Mouse (Mus musculus) small intestine, adult 2 months (tissue): Measurements from ENCODE around the gene Thumpd1. TPM values are rescaled to one million over a fixed set of nuclear protein-coding genes. Genes with fewer than 3 reads are reported as not detected.
A peak's percentile ranks its signal among the peaks of the same experiment; 100 is the strongest.

Experiments used
- H3K27ac ChIP-seq: fragments of 200-500 bp; 2 replicates; pipeline ENCODE4 v1.5.1; 2012; ENCODE audit warnings: low read depth, low read length, control low read depth, inconsistent platforms; ENCODE audit not compliant: insufficient read depth
- H3K27me3 ChIP-seq: fragments of 200-500 bp; 2 replicates; pipeline ENCODE4 v1.6.1; 2012; ENCODE audit warnings: mild to moderate bottlenecking, moderate library complexity, low read length, inconsistent platforms; ENCODE audit not compliant: control insufficient read depth, insufficient read depth
- H3K36me3 ChIP-seq: fragments of 200-500 bp; 2 replicates; pipeline ENCODE4 v1.6.1; 2012; ENCODE audit warnings: mild to moderate bottlenecking, low read length, control low read depth, inconsistent platforms; ENCODE audit not compliant: control insufficient read depth, insufficient read depth
- H3K4me1 ChIP-seq: fragments of 200-500 bp; 2 replicates; pipeline ENCODE4 v1.6.1; 2012; ENCODE audit warnings: low read length, inconsistent platforms, mixed read lengths; ENCODE audit not compliant: control insufficient read depth, insufficient read depth, insufficient read length
- H3K4me3 ChIP-seq: fragments of 200-500 bp; 2 replicates; pipeline ENCODE4 v1.5.1; 2012; ENCODE audit warnings: low read depth, mild to moderate bottlenecking, control low read depth, inconsistent platforms, low read length, moderate library complexity
- CTCF ChIP-seq: fragments of 200-500 bp; IDR thresholded peaks from 2 replicates; pipeline ENCODE4 v1.5.1; 2012; ENCODE audit warnings: low read depth, mild to moderate bottlenecking, control low read depth, inconsistent platforms, low read length, moderate library complexity, mixed read lengths; ENCODE audit not compliant: insufficient replicate concordance, insufficient read length; ENCODE audit errors: extremely low read depth
- POLR2A ChIP-seq: fragments of 200-500 bp; IDR thresholded peaks from 2 replicates; pipeline ENCODE4 v1.6.1; 2012; ENCODE audit warnings: low read depth, mild to moderate bottlenecking, control low read depth, inconsistent platforms, low read length, moderate library complexity
- WGBS: fragments of 180-500 bp; shearing (Covaris S2); methylation state at CpG from one replicate; pipeline ENCODE4 v1.1.7; 2018; 5-methylcytosine and 5-hydroxymethylcytosine counted together
- polyA plus RNA-seq: library from polyadenylated mRNA; depleted of rRNA; stranded (reverse); fragments of >200 nt; gene quantifications from 2 replicates; pipeline ENCODE4 v1.2.3, GENCODE M21; 2012

Thumpd1 gene
- polyA plus RNA-seq, 1 experiment, result 7.8 TPM

DNA sequence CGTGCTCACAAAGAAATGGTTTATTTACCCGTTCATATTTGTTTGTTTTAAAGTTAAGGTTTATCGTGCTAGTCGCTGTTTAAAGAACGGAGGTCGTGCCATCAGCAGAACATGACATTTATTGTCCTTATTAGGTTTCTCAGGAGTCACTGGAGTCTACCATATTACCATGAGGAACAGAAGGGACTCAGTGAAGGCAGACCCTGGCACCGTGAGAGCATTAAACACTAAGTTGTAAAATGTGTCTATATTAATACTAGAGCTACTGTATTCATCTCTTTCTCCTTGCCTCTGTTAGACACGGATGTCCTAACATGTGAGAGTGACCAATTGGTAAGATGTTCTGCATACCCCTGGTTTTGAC lies 331 bp upstream of the Thumpd1 start:
- H3K4me1 ChIP-seq, result no peaks in the 10 kb centered on the region
- no peaks in the 10 kb centered on the region for H3K27me3 ChIP-seq
- peak overlapping the region; percentile 95 for H3K4me3 ChIP-seq
- peaks cover 17% of the 10 kb centered on the region for H3K36me3 ChIP-seq
- TF ChIP-seq POLR2A, result no peak
- TF ChIP-seq CTCF, result no peak
- H3K27ac ChIP-seq, result no peak overlapping the region
- 11% methylated on average over 8 of the region's 8 CpGs for WGBS

GRCm38 (mm10) chr7:119714111-119714510 lies 6.5 kb downstream of the Thumpd1 start:
- WGBS, result 92% methylated on average over 7 of the region's 7 CpGs
- no peak for TF ChIP-seq CTCF
- no peak for TF ChIP-seq POLR2A
- no peaks in the 10 kb centered on the region; the same call in 1 of the 2 replicates for H3K4me1 ChIP-seq

GRCm38 (mm10) chr7:119694926-119695325 lies 25.7 kb downstream of the Thumpd1 start:
- H3K4me1 ChIP-seq, result no peaks in the 10 kb centered on the region
- no peak overlapping the region for H3K4me3 ChIP-seq
- H3K27me3 ChIP-seq, result no peaks in the 10 kb centered on the region
- H3K27ac ChIP-seq, result no peak overlapping the region
- H3K36me3 ChIP-seq, result no peaks in the 10 kb centered on the region
- WGBS, result 57% methylated on average over 1 of the region's 1 CpGs
- no peak for TF ChIP-seq POLR2A
- TF ChIP-seq CTCF, result no peak

More at GRCm38 (mm10) chr7:119714111-119714510, 6.5 kb downstream of the Thumpd1 start:
- no peak overlapping the region for H3K4me3 ChIP-seq
- no peaks in the 10 kb centered on the region for H3K27me3 ChIP-seq
- H3K27ac ChIP-seq, result no peak overlapping the region
- H3K36me3 ChIP-seq, result peaks cover 25% of the 10 kb centered on the region

- Histone ChIP-seq H3K4me3 (no peak overlapping the region), H3K27ac (no peak overlapping the region), H3K36me3 (no peaks in the 10 kb centered on the region), H3K27me3 (no peaks in the 10 kb centered on the region), H3K4me1 (no peaks in the 10 kb centered on the region)
- no peak for TF ChIP-seq POLR2A
- TF ChIP-seq CTCF, result no peak
- 77% methylated on average over 4 of the region's 4 CpGs for WGBS
These were observed 28.3 kb downstream of the Thumpd1 start for GRCm38 (mm10) chr7:119692302-119692701.

- 63% methylated on average over 5 of the region's 5 CpGs for WGBS
- Histone ChIP-seq H3K36me3 (no peaks in the 10 kb centered on the region), H3K27me3 (no peaks in the 10 kb centered on the region), H3K4me1 (no peaks in the 10 kb centered on the region), H3K4me3 (no peak within 1 kb of the TSS), H3K27ac (no peak within 1 kb of the TSS)
- TF ChIP-seq POLR2A, result no peak
- TF ChIP-seq CTCF, result no peak
These were observed 30.9 kb downstream of the Thumpd1 start, which contains the start of gene Acsm4 for GRCm38 (mm10) chr7:119689726-119690125. TSS of gene Acsm4 (plus strand) at chr7:119690026.

DNA sequence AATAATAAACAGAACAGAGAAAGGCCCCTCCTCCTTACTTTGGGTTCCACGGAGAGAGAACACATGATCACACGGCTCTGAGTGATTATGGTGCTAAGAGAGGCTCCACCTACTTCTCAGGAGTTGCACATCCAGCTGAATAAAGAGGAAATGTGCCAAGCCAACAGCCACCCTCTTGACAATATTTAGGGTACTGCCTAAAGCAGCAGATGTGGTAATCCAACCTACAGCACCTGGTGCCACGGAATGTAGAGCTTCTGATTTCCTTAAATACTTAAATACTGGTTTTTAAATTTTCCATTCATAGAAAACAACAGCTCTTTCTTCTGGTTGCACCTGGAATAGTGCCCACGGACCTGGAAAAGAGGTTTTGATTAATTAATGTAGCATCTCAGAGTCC lies 37.9 kb downstream of the Thumpd1 start:
- TF ChIP-seq CTCF, result no peak
- no peak for TF ChIP-seq POLR2A
- H3K4me1 ChIP-seq, result no peaks in the 10 kb centered on the region
- no peak overlapping the region for H3K27ac ChIP-seq
- H3K36me3 ChIP-seq, result no peaks in the 10 kb centered on the region
- no peak overlapping the region for H3K4me3 ChIP-seq
- WGBS, result 39% methylated on average over 4 of the region's 4 CpGs
- H3K27me3 ChIP-seq, result no peaks in the 10 kb centered on the region

DNA sequence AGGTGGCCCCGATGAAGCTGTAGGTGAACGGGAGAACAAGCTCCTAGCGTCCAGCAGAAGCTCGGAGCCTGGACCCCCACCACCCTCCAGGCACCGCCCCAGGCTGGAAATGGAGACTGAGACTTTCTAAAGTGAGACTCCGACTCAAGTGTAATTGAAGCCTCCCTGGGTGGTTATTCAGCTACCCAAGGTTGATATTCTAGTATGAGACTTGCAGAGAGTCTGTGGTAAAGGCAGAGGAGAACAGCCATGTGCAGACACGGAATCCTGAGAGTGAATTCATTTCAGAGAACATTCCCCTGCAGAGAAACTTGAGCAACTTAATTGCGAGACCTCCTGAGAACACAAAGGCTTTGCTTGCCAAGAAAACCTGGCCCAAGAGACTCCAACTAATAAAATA lies 40.5 kb downstream of the Thumpd1 start:
- Histone ChIP-seq H3K36me3 (no peaks in the 10 kb centered on the region), H3K27ac (no peak overlapping the region), H3K4me1 (no peaks in the 10 kb centered on the region), H3K4me3 (no peak overlapping the region), H3K27me3 (no peaks in the 10 kb centered on the region)
- TF ChIP-seq CTCF (no peak), POLR2A (no peak)
- 68% methylated on average over 8 of the region's 8 CpGs for WGBS
